Mouse (Mus musculus) embryo, embryonic 10 days (tissue): ENCODE measurements at regions not wholly inside any gene's neighbourhood (a gene's known extent, or its start where the extent isn't known, plus 50 kb on each side); places are given as distances from the start of the nearest gene placed in this dataset.

Experiments used
- DNase-seq: peaks from one replicate; pipeline ENCODE4 v3.0.0-alpha.2; 2015; ENCODE audit warnings: low spot score

DNA sequence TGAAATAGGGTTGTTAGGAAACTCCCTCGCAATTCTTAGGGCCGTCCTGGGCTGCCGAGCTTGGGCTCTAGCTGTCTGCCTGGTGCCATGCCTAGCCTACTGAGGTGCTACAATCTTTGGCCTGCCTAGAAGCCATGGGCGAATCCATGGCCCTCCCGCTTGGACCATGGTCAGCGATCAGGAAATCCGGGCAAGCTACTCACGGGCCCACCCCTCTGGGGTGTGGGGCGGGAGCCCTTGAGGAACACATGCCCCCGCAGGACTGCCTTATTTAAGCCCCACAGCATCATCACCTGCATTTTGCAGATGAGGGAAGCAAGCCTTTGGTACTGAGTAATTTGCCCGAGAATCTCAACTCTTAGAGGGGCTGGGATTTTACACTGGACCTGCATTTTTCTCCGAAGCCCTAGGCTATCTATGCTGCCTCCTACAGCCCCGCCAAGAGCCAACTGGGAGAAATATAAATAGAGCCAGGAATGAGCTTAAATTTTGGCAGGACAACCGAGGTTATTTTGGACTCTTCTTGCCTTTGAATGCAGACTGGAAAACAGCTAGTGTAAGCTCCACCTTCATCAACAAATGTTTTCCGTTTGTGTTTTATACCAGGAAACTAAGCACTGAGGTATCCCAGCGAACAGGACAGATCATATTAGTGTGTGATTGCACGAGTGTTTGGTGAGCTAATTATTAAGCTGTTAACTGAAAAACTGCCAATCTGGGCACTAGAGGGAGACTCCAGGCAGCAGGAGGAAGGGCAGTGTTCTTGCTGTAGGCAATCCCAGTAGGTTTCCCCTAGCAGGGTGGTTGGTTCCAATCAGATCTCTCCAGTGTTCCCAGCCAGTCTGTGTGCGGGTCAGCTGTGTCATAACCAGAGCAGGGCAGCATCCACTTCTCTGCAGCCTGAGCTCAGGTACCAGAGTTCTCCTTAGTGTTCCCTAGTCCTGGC is 183.6 kb upstream of the Foxn2 start:
- peak; percentile 82 for DNase-seq

GRCm38 (mm10) chr17:88258361-88258796 is 182.1 kb upstream of the Foxn2 start:
- DNase-seq = peak; percentile 30

GRCm38 (mm10) chr17:88260176-88260575 is 180.3 kb upstream of the Foxn2 start:
- DNase-seq = no peak

- no peak for DNase-seq
Observed at GRCm38 (mm10) chr17:88260826-88261225, 179.7 kb upstream of the Foxn2 start.

DNA sequence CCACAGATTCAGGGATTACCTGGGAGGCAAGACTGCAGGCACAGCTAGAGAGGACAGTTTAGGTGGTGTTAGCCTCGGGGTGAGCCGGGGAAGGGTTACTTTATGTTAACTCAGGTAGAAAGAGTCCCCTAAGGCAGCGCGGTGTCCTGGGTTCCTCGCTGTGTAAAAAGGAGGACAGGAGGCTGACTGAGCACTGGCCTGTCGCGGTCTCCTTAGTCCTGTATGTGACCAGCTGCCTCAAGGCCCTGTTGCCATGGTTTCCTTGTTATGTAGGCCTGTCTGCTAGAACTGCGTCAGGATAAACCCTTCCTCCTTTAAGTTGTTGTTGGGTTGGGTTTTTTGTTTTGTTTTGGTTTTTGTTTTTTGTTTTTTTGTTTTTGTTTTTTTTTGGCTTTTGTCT is 179.0 kb upstream of the Foxn2 start:
- DNase-seq = peak; percentile 63

GRCm38 (mm10) chr17:88262326-88263187 is 178.0 kb upstream of the Foxn2 start:
- no peak for DNase-seq

DNA sequence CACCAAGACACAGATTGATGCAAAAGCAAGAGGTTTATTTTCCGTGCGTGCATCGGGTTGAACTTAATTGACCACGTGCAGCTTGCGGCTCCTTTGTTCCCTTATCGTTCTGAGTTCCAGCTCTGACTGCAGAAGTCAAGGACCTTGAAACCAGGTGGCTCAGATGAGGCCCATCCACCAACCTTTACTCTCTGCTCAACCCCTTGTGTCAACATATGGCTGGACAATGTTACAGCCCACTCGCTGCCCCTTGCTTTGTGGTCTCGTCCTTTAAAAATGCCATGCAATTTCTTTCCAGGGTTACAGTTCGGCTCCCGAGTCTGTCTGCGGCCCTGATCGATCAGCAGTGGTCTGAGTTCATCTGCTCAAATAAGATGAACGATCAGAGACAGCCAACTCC is 175.2 kb upstream of the Foxn2 start:
- no peak for DNase-seq

DNA sequence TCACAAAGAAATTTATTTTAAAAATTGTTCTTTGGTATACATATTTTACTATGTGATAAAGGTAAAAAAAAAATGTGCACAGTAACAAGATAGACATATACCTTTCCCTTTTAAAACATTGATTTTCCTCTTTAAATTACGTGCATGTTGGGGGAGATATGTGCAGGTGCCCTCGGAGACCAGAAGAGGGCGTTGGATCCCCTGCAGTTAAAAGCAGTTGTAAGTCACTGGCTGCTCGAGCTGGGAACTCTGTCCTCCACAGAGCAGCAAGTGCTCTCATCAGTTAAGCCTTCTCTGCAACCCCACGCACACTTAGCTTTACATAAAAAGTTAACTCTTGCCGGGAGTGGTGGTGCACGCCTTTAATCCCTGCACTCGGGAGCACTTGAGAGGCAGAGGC is 172.3 kb upstream of the Foxn2 start:
- DNase-seq = no peak

- DNase-seq = no peak
Observed at GRCm38 (mm10) chr17:88268802-88269201, 171.7 kb upstream of the Foxn2 start.

- DNase-seq = no peak
Observed at GRCm38 (mm10) chr17:88270896-88271295, 169.6 kb upstream of the Foxn2 start.

- DNase-seq = no peak
Observed at GRCm38 (mm10) chr17:88272161-88272560, 168.3 kb upstream of the Foxn2 start.

DNA sequence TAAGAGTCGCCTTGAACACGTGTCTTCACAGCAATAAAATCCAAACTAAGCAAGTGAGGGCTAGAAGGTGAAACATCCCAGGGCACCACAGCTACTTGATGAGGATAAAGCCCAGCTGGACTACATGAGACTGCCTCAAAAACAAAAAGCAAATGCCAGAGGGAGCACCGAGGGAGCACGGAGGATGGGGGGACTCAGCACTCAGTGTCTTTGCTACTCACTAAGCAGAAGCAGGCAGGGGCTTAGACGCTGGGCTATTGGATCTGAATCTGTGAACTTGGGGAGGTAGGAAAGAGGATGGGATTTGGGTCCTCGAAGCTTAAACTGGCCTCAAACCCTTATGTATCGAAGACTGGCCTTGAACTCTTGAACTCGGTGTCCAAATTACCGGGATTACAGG is 167.0 kb upstream of the Foxn2 start:
- no peak for DNase-seq

DNA sequence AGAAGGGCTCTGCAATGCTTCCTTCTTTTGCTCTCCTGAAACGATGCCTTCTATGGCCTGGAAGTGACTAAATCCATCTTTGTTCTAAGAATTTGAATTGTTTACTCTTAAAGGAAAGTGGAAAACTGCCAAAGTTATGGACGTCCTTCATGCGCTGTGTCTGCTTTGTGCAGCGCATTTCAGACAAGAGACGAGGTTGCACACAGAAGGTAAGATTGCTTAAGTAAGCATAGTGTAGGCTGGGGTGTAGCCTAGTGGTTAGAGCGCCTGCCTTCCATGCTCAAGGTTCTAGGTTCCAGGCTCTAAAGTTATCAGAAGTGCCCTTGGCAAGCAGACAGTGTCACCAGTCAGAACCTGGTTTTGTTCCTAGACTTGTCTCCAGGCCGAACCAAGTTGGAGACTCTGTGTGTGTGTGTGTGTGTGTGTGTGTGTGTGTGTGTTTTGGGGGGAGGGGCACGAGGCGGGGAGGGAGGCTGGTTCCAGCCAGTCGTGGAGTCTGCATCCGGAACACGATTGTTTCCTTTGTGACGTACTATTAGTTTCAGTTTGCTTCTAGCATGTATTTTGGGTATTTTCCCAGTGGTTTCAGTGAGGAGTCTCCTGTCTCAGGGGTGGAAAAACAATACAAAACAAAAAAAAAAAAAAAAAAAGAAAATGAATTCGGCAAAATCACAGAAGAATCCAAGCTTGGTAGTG is 166.4 kb upstream of the Foxn2 start:
- DNase-seq = no peak

DNA sequence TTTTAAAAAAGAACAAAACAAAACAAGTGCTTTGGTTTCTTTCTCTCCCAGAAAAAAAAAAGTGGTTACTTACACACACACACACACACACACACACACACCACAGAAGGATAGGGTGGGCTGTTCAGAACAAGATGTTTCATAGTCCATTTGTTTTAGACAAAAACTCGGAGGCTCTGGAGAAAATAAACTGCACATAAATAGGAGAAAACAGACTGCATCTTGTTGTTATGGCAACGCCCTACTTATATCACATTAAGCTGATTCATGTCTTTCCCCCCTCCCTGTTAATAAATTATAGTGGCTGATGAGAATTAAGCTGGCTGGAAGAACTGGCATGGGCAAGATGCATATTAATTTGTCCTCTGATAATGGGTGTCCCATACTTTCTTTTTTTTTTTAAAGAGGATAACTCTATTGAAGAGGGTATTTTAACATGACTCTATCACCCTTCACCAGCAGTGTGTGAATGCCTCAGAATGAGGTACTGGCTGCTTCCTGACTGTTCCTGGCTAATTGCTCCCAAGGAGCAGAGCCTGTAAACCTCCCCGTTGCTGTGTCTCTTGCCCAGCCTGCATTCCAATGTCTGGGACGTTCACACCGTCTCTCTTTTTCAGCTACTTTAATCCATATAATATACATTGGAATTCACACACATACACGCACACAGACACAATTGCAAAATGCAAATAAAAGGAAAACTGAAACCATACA is 165.6 kb upstream of the Foxn2 start:
- no peak for DNase-seq

DNA sequence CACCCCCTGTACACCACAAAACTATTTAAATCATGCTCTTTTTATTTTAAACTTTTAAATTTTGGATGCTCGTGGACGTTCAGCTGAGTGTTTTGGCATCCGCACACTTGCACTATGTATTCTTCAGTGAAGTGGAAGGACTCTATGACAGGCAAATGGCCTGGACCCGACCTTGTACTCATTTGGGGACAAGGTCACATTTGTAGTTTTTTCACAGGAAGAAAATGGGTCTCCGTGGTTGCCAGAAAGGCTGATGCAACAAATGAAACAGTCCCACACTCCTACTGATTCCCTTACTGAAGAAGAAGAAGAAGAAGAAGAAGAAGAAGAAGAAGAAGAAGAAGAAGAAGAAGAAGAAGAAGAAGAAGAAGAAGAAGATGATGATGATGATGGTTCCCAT is 160.9 kb upstream of the Foxn2 start:
- DNase-seq = no peak

DNA sequence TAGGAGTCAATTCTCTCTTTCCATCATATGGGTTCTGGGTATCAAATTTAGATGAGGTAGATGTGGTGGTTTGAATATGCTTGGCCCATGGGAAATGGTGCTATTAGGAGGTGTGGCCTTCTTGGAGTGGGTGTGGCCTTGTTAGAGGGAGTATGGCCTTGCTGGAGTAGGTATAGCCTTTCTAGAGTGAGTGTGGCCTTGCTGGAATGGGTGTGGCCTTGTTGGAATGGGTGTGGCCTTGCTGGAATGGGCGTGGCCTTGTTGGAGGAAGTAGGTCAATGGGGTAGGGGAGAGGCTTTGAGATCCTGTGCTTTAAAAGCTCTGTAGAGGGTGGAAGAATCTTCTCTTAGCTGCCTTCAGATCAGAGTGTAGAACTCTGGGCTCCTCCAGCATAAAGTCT is 157.8 kb upstream of the Foxn2 start:
- DNase-seq = no peak

DNA sequence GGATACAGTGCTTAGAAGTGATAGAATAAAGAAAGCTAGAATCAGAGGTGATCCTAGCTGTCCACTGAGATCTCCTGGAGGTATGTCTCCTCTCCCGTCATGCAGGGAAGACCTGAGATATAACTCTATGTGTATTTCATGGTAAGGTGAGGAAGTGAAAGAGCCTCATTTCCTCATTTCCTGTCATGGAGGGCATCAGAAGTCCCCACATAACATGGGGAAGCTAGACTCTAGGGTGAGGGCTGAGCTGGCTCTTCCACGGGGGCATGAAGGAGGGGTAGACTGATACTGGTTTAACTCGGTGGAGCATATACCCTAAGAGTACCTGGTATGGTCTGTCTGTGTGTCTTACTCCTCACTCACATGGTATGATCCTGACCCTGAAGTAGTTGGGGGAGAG is 156.0 kb upstream of the Foxn2 start:
- DNase-seq = no peak

DNA sequence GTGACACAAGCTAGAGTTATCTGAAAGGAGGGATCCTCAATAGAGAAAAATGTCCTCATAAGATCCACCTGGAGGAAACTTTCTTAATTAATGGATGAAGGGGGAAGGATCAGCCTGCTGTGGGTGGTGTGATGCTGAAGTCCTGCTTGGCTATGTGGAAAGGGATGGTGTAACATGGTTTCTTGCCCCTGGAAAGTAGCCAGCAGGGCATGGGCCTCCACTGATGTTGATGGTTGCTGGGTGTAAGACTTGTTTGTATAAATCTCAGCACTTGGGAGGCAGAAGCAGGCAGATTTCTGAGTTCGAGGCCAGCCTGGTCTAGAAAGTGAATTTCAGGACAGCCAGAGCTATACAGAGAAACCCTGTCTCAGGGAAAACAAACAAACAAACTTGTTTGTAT is 152.7 kb upstream of the Foxn2 start:
- DNase-seq = no peak

DNA sequence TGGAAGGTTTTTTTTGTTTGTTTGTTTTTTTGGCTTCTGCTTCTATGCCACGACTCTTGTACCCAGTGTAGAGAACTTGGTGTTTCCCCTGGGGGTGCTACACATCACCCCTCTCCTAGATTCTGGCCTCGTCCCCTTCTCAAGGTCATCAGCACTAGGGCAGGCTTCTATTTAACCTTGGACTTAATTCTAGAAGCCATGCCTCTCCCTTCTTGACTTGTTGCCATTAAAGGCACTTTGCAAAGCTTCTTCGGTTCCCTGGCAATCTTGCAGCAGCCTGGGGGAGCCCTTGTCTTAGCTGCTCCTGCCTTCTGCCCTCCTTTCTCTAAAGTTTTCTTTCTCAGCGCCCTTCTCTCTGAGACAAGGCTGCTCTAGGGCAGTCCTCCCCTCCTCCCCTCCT is 143.0 kb upstream of the Foxn2 start:
- DNase-seq = no peak

DNA sequence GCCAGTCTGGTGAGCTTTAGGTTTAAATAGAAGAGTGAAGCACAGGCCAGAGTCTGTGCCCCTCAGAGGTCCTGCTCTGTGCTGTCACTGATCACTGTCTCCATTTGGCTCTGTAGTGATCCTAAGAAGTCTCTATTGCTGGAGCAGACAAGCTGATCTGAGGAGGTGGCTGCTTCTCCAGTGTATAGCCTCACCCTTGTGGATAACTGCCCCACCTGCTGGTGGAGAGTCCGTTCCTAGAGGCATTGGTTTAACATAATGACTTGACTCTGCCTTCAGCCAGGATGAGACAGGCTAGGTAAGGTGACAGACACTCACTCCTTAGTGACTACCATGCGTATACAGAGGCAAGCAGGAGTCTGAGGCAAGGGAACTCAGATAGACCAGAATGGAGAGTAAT is 136.5 kb upstream of the Foxn2 start:
- no peak for DNase-seq

DNA sequence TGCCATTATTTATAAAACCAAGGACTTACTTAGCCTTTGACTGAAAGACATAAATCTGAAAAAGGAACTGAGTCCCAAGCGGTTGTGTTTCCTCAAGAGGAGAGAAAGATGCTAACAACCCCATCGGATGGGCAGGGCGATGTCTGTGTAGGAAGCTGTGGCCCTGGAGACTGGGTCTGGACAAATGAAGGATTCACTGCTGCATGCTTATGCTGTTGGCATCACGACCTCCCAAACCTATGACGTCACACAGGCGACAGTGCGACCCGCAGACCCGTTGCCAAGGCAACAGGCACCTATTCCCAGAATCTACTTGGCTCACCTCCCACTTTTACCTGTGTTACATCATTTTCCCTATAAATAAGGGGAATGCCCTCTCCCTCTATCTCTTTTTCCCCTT is 135.3 kb upstream of the Foxn2 start:
- no peak for DNase-seq

DNA sequence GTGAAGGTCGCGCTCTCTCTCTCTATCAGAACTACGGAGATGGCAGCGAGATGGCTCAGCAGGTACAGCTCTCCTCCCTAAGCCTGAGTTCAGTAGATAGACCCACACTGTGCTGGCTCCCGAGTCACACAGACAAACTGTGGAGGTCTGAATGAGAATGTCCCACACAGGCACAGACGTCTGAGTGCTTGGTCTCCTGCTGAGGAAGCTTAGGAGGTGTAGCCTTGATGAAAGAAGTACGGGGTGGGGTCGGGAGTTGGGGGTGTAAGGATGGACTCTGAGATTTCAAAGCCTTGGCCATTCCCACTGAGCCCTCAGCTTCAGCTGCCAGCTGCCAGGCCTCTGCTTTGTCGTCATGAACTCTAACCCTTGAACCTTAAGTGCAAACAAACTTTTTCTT is 134.2 kb upstream of the Foxn2 start:
- no peak for DNase-seq
